Mouse (Mus musculus): ENCODE data around the gene Smarcc2.

DNA sequence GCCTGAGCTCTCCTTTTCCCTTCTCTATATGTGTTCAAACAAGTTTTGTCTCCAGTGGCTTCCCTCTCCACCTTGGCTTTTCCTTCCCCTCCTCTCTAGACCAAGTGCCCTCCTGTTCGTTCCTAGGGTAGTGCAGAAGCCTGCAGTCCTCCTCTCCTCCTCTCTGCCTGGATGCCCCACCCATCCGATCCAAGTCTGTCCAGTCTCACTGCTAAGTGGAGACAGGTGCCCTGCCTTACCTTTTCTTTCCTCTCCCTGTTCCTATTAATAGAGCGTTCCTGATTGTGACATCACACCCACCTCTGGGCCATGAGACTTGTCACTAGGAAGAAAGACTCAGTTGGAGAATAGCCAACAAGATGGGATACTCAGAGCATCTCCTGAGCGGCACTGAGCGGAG lies 44.2 kb upstream of the Smarcc2 start:
- TF ChIP-seq POLR2A (IDR thresholded peaks at IDR 0.05; ENCODE audit: borderline replicate concordance, control insufficient read depth, low read depth, low read length) (no peak), CTCF (IDR thresholded peaks at IDR 0.05; ENCODE audit: control insufficient read depth, insufficient read depth, low read length) (no peak)

Measured in bone marrow, adult 2 months (tissue).